Mouse (Mus musculus): Measurements from ENCODE around the gene Ift20. TPM values are rescaled to one million over a fixed set of nuclear protein-coding genes. Genes with fewer than 3 reads are reported as not detected.
"Not testable (repeated sequence)": the region's sequence is repeated elsewhere in the genome, so short reads cannot be mapped to it uniquely, and the experiment has no call there.

The Ift20 gene
- polyA plus RNA-seq, 1 experiment from 2014 or later: 99.7 TPM

DNA sequence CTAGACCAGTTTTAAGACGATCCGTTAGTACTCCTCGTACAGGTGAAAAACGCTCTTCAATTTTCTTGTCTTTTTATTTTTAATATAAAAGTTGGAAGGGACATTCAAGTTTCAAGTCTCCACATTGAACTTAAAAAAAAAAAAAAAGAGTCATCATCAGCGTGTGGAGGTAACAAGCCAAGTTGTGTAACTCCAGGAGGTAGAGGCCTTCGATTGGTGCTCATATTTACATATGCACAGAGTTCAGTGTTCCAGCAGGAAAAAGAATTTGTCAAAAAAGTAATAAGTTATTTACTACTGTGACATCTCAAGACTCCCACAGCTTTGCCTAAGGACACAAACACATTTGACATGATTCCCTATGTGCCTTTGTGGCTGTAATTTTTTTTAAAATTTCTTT is 31.5 kb downstream of the Ift20 start:
- Histone ChIP-seq H3K4me3 (ENCODE audit: low read depth, low read length) (no peak overlapping the region), H3K9ac (ENCODE audit: low read length) (no peak overlapping the region), H3K36me3 (ENCODE audit: control insufficient read depth, insufficient read depth, low read length) (no peaks in the 10 kb centered on the region; the same call in 1 of the 2 replicates), H3K4me1 (ENCODE audit: control insufficient read depth, insufficient read depth, low read length) (no peaks in the 10 kb centered on the region), H3K27ac (ENCODE audit: low read depth, low read length) (no peak overlapping the region), H3K4me2 (ENCODE audit: low read depth) (no peak overlapping the region), H3K27me3 (ENCODE audit: control insufficient read depth, insufficient read depth, low read length) (no peaks in the 10 kb centered on the region), H3K9me3 (ENCODE audit: control insufficient read depth, low read length) (no peaks in the 10 kb centered on the region)
- 92% methylated on average over 6 of the region's 6 CpGs for WGBS
- no peak for ATAC-seq (ENCODE audit: insufficient read depth, low FRiP score, low TSS enrichment)
- no peak for DNase-seq (ENCODE audit: low spot score)

DNA sequence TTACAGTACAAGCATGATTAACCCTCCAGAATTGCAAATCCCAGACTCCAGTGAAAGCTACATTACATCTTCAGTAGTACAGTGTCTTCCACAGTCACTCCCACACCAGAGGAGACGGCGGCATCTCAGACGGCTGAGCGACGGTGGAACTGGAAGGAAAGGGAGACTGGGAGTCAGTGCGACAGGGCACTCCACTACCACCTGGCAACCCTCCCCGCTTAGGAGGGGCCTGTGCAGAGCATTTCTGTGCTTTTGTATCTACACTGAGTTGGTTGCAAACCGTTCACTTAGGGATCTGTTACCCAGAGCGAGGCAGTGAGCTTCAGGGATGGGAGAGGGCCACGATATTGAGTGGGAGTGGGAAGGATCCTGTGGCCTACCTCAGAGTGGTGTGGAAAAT is 32.7 kb downstream of the Ift20 start:
- H3K9me3 ChIP-seq (ENCODE audit: control insufficient read depth, low read length): no peaks in the 10 kb centered on the region
- 88% methylated on average over 10 of the region's 10 CpGs for WGBS
- H3K4me2 ChIP-seq (ENCODE audit: low read depth): no peak overlapping the region
- DNase-seq (ENCODE audit: low spot score) (no peak), ATAC-seq (ENCODE audit: insufficient read depth, low FRiP score, low TSS enrichment) (no peak)
- no peaks in the 10 kb centered on the region for H3K27me3 ChIP-seq (ENCODE audit: control insufficient read depth, insufficient read depth, low read length)
- no peaks in the 10 kb centered on the region for H3K4me1 ChIP-seq (ENCODE audit: control insufficient read depth, insufficient read depth, low read length)
- no peak overlapping the region for H3K9ac ChIP-seq (ENCODE audit: low read length)
- no peak overlapping the region for H3K27ac ChIP-seq (ENCODE audit: low read depth, low read length)
- H3K4me3 ChIP-seq (ENCODE audit: low read depth, low read length): no peak overlapping the region
- H3K36me3 ChIP-seq (ENCODE audit: control insufficient read depth, insufficient read depth, low read length): no peaks in the 10 kb centered on the region; the same call in 1 of the 2 replicates

DNA sequence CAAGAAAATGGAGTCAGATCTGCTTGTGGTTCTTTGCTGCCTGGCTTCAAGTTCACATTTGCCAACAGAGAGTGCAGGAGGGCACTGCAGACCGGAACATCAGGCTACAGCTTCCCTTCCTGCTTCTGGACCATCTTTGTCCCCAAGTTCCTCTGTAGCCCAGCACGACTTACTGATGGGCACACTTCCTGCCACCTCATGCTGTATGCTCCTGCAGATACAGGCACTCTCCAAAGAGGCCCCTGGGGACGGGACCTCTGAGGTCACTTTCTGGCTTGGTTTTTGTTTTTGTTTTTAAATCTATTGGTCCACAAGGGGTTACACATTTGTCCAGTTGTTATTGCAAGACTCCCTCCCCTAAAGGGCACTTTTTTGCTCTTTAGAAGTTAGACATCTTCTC is 33.6 kb downstream of the Ift20 start:
- H3K27me3 ChIP-seq (ENCODE audit: control insufficient read depth, insufficient read depth, low read length): no peaks in the 10 kb centered on the region
- no peak overlapping the region for H3K4me2 ChIP-seq (ENCODE audit: low read depth)
- ATAC-seq (ENCODE audit: insufficient read depth, low FRiP score, low TSS enrichment): no peak
- no peaks in the 10 kb centered on the region; the same call in 1 of the 2 replicates for H3K36me3 ChIP-seq (ENCODE audit: control insufficient read depth, insufficient read depth, low read length)
- no peak for DNase-seq (ENCODE audit: low spot score)
- no peaks in the 10 kb centered on the region for H3K4me1 ChIP-seq (ENCODE audit: control insufficient read depth, insufficient read depth, low read length)
- no peak overlapping the region for H3K4me3 ChIP-seq (ENCODE audit: low read depth, low read length)
- no peak overlapping the region for H3K27ac ChIP-seq (ENCODE audit: low read depth, low read length)
- no peak overlapping the region for H3K9ac ChIP-seq (ENCODE audit: low read length)
- WGBS: 67% methylated on average over 3 of the region's 3 CpGs
- H3K9me3 ChIP-seq (ENCODE audit: control insufficient read depth, low read length): no peaks in the 10 kb centered on the region

DNA sequence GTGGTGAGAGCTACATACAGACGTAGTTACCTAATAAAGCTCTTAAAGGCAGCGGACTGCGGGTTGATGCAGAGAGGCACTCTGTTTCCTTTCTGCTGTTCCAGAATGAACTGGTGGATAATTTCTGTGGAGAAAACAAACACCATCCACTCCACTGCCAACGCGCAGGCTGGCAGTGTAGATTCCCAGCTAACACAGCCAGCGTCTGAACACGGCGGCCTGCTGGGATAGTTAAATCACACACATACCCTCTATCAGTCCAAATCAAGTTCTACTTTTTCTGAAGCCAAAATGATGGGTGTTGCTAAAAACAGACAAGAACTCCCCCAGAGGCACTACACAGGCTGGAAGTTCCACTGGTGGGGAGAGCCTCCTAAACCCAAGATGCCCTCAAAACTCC is 35.3 kb downstream of the Ift20 start:
- Histone ChIP-seq H3K4me3 (ENCODE audit: low read depth, low read length) (no peak overlapping the region), H3K9me3 (ENCODE audit: control insufficient read depth, low read length) (no peaks in the 10 kb centered on the region), H3K27ac (ENCODE audit: low read depth, low read length) (no peak overlapping the region), H3K36me3 (ENCODE audit: control insufficient read depth, insufficient read depth, low read length) (no peaks in the 10 kb centered on the region; the same call in none of the 2 replicates), H3K4me1 (ENCODE audit: control insufficient read depth, insufficient read depth, low read length) (no peaks in the 10 kb centered on the region), H3K27me3 (ENCODE audit: control insufficient read depth, insufficient read depth, low read length) (no peaks in the 10 kb centered on the region), H3K4me2 (ENCODE audit: low read depth) (no peak overlapping the region), H3K9ac (ENCODE audit: low read length) (no peak overlapping the region)
- DNase-seq (ENCODE audit: low spot score) (no peak), ATAC-seq (ENCODE audit: insufficient read depth, low FRiP score, low TSS enrichment) (no peak)
- WGBS: 94% methylated on average over 8 of the region's 8 CpGs

DNA sequence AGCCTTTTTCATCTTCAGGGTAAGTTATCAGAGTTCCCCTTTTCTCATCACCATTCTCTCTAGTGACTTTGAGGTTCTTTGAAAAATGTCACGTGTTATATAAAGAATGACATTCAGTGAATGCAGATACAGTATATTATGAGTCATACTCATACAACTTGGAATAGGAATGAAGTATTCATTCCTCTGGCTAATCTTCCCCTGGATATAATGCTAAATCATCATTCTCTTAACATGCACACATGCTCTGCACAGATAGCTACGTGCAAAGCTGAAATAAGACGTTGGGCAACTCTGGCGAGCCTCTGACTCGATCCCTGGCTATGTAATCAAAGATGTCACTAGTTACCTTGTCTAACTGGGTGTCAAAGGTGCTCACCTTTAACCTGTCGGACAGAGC is 35.7 kb downstream of the Ift20 start:
- no peak overlapping the region for H3K4me2 ChIP-seq (ENCODE audit: low read depth)
- DNase-seq (ENCODE audit: low spot score): no peak
- no peaks in the 10 kb centered on the region for H3K4me1 ChIP-seq (ENCODE audit: control insufficient read depth, insufficient read depth, low read length)
- no peaks in the 10 kb centered on the region for H3K9me3 ChIP-seq (ENCODE audit: control insufficient read depth, low read length)
- H3K27me3 ChIP-seq (ENCODE audit: control insufficient read depth, insufficient read depth, low read length): no peaks in the 10 kb centered on the region
- no peaks in the 10 kb centered on the region; the same call in none of the 2 replicates for H3K36me3 ChIP-seq (ENCODE audit: control insufficient read depth, insufficient read depth, low read length)
- ATAC-seq (ENCODE audit: insufficient read depth, low FRiP score, low TSS enrichment): no peak
- 89% methylated on average over 6 of the region's 6 CpGs for WGBS
- H3K27ac ChIP-seq (ENCODE audit: low read depth, low read length): no peak overlapping the region
- H3K9ac ChIP-seq (ENCODE audit: low read length): no peak overlapping the region
- no peak overlapping the region for H3K4me3 ChIP-seq (ENCODE audit: low read depth, low read length)

DNA sequence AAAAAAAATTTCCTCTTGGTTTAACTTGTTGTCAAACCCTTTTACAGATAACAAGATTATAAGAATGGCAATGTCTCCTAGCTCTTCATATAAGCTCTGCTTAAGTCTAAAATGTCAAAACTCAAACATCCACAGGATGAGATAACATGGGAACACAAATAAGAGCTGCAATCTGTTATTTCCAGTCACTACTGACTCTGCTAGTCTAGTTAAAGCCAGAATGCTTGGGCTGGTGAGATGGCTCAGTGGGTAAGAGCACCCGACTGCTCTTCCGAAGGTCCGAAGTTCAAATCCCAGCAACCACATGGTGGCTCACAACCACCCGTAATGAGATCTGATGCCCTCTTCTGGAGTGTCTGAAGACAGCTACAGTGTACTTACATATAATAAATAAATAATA is 37.9 kb downstream of the Ift20 start:
- H3K27me3 ChIP-seq (ENCODE audit: control insufficient read depth, insufficient read depth, low read length); H3K27ac ChIP-seq (ENCODE audit: low read depth, low read length); H3K4me3 ChIP-seq (ENCODE audit: low read depth, low read length); H3K9me3 ChIP-seq (ENCODE audit: control insufficient read depth, low read length); H3K4me2 ChIP-seq (ENCODE audit: low read depth); DNase-seq (ENCODE audit: low spot score); H3K4me1 ChIP-seq (ENCODE audit: control insufficient read depth, insufficient read depth, low read length); H3K9ac ChIP-seq (ENCODE audit: low read length); ATAC-seq (ENCODE audit: insufficient read depth, low FRiP score, low TSS enrichment); H3K36me3 ChIP-seq (ENCODE audit: control insufficient read depth, insufficient read depth, low read length): not testable (repeated sequence)
- WGBS: 90% methylated on average over 3 of the region's 4 CpGs

DNA sequence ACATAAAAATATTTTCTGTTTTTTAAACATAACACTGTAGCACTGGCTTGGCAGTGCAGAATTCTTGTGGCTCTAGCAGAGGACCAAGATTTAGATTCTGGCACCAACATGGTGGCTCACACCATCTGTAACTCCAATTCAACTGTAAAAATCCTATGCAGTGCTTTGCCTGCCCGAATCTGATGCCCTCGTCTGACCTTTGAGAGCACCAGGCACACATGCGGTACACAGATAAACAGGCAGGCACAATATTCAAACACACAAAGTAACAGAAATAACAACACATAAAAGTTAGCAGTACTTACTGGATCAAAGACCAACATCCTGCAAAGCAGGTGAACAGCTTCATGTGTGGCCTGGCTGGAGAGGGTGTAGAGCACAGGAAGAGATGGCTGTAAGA is 38.4 kb downstream of the Ift20 start:
- ATAC-seq (ENCODE audit: insufficient read depth, low FRiP score, low TSS enrichment): no peak
- Histone ChIP-seq H3K27ac (ENCODE audit: low read depth, low read length) (no peak overlapping the region), H3K4me1 (ENCODE audit: control insufficient read depth, insufficient read depth, low read length) (no peaks in the 10 kb centered on the region), H3K27me3 (ENCODE audit: control insufficient read depth, insufficient read depth, low read length) (no peaks in the 10 kb centered on the region), H3K9me3 (ENCODE audit: control insufficient read depth, low read length) (no peaks in the 10 kb centered on the region), H3K36me3 (ENCODE audit: control insufficient read depth, insufficient read depth, low read length) (no peaks in the 10 kb centered on the region; the same call in none of the 2 replicates), H3K4me3 (ENCODE audit: low read depth, low read length) (no peak overlapping the region), H3K9ac (ENCODE audit: low read length) (no peak overlapping the region), H3K4me2 (ENCODE audit: low read depth) (no peak overlapping the region)
- 75% methylated on average over 3 of the region's 3 CpGs for WGBS
- no peak for DNase-seq (ENCODE audit: low spot score)

DNA sequence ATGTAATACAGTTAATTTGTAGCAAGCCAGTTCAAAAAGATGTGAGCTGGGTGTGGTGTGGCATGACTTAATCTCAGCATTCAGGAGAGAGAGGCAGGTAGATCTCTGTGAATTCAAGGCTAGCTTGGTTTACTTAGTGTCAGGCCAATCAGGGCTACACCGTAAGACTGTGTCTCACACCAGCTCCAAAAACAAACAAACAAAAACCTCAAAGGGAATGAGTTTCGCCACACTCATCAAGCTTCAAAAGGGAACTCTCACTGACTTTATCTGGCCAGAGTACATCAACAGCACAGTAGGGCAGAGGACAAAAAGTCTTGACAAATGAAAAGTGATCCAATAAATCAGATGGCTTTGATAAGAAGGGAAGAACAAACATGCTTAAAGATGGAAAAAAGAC is 38.8 kb downstream of the Ift20 start:
- DNase-seq (ENCODE audit: low spot score): no peak

DNA sequence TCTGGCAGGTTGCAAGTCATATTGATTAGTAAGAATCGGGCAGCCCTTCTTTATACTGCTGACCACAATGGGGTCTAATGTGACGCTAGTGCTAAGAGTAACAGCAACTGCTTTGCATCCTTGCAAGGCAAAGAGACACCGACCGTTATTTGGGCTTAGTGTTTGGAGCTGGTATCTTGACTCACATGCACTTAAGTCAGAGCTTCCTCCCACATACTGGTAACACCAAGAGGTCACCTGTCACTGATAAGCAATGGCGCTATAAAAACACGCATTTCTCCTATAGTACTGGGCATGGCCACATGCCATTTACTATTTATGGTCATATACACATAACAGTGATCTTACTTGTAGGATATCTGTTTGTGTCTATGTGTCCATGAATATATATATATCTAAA is 46.7 kb downstream of the Ift20 start:
- Histone ChIP-seq H3K4me3 (ENCODE audit: low read depth, low read length) (no peak overlapping the region), H3K9me3 (ENCODE audit: control insufficient read depth, low read length) (no peaks in the 10 kb centered on the region), H3K36me3 (ENCODE audit: control insufficient read depth, insufficient read depth, low read length) (peaks cover 5% of the 10 kb centered on the region; the same call in 1 of the 2 replicates), H3K4me2 (ENCODE audit: low read depth) (no peak overlapping the region), H3K9ac (ENCODE audit: low read length) (no peak overlapping the region), H3K4me1 (ENCODE audit: control insufficient read depth, insufficient read depth, low read length) (no peaks in the 10 kb centered on the region), H3K27me3 (ENCODE audit: control insufficient read depth, insufficient read depth, low read length) (no peaks in the 10 kb centered on the region), H3K27ac (ENCODE audit: low read depth, low read length) (no peak overlapping the region)
- no peak for ATAC-seq (ENCODE audit: insufficient read depth, low FRiP score, low TSS enrichment)
- WGBS: 95% methylated on average over 6 of the region's 6 CpGs
- no peak for DNase-seq (ENCODE audit: low spot score)

More for the DNA sequence above, 38.8 kb downstream of the Ift20 start:
- no peaks in the 10 kb centered on the region for H3K9me3 ChIP-seq (ENCODE audit: control insufficient read depth, low read length)
- H3K9ac ChIP-seq (ENCODE audit: low read length): no peak overlapping the region
- no peaks in the 10 kb centered on the region for H3K27me3 ChIP-seq (ENCODE audit: control insufficient read depth, insufficient read depth, low read length)
- no peak for ATAC-seq (ENCODE audit: insufficient read depth, low FRiP score, low TSS enrichment)
- H3K4me3 ChIP-seq (ENCODE audit: low read depth, low read length): no peak overlapping the region
- no peaks in the 10 kb centered on the region; the same call in none of the 2 replicates for H3K36me3 ChIP-seq (ENCODE audit: control insufficient read depth, insufficient read depth, low read length)
- 46% methylated on average over 2 of the region's 2 CpGs for WGBS
- no peak overlapping the region for H3K27ac ChIP-seq (ENCODE audit: low read depth, low read length)
- no peaks in the 10 kb centered on the region for H3K4me1 ChIP-seq (ENCODE audit: control insufficient read depth, insufficient read depth, low read length)
- no peak overlapping the region for H3K4me2 ChIP-seq (ENCODE audit: low read depth)
